Mouse (Mus musculus): ENCODE results near the gene Ptpro. TPM values are rescaled to one million over a fixed set of nuclear protein-coding genes. Genes with fewer than 3 reads are reported as not detected.

Gene Ptpro
- total RNA-seq (2022), result 1 to 10 TPM; 1.5 to 3.4 (median 2.2) TPM

- DNase-seq, result no peak
Observed at GRCm38 (mm10) chr6:137252194-137252886, at the start of gene Ptpro. Gene Ptpro (plus strand): TSS chr6:137252319.

DNA sequence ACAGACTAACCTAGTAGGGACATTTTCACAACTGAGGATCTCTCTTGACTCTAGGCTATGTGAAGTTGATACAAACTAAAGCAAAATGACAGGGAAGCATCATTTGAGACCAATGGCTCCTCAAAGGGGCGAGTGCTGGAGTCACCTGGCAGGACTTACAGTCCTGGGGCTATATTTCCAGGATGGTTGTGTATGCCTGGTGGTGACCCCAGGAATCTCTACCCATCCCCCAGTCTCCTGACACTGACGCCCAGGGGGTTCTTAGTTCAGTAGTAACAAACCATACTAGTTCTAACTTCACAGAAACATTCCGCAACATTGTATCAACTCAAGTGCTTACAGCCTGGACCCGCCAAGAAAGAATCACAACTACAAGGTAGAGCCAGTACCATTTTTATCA lies 49.5 kb upstream of the Ptpro start:
- DNase-seq, result no peak

GRCm38 (mm10) chr6:137205662-137206400 lies 46.3 kb upstream of the Ptpro start:
- no peak for DNase-seq

- no peak for DNase-seq
Observed at GRCm38 (mm10) chr6:137207126-137207525, 45.0 kb upstream of the Ptpro start.

DNA sequence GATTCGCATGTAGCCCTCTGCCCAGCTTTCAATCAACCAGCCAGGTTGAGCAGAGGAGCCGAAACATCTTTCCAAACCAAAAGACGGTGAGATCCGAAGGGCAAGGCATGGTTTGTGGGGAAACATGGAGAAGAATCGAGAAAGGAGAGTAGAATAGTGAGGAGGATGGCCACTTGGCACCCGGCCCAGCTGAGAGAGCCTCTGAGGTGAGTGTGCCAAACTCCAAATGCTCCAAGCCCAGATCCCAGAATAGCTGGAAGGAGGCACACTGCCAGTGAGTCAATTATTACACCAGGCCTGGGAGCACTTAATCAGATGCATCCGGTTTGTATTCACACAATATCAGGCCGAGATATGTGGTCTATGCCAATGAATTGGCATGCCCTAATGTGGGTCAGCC lies 42.1 kb upstream of the Ptpro start:
- DNase-seq, result no peak

GRCm38 (mm10) chr6:137210991-137211390 lies 41.1 kb upstream of the Ptpro start:
- DNase-seq, result no peak

DNA sequence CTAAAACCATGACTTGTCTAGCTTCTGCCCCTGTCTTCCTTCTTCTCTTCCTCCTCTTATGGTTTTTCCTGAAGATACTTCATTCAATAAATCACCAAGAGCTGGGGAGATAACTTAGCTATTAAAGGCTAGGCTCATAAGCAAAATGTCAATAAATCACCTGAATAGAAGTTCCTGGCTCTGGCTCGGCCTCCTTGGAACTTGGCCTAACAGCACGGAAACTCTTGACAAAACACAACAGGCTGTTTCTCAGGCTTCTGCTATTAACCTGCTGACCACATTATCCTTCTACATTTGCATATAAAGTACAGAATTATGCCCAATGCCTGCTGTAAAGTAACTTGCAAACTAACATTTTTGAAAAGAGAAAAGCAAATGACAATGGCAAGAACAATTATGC lies 40.7 kb upstream of the Ptpro start:
- no peak for DNase-seq

DNA sequence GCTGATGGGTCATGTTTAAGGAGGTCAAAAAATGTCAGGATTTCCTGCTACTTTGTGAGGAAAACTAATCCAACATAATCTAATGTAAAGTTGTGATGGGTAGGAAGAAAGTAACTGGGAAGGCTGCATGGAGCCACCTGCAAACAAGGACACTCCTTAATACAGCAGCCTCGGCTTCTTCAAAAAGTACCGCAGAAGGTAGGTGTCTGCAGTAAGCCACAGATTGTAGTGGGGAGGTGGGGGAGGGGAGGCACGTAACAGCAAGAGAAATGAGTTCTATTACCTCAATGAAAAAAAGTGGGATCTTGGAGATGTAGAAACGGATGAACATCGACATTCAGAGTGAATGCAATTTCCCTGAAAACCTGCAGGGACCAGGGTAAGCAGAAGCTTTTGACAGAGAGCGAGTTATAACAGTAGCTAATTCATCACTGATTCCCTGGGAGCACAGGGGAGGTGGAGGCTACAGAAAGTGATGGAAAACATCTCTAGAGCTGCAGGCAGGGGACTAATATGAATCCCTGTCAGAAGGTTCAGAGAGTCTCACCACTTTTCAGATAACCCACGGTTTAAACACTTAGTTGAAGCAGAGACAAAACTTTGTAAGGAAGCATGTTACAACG lies 34.2 kb upstream of the Ptpro start:
- DNase-seq, result no peak

GRCm38 (mm10) chr6:137252887-137253242 lies 746 bp downstream of the Ptpro start:
- DNase-seq, result no peak

- DNase-seq, result no peak
Observed at GRCm38 (mm10) chr6:137253415-137253814, 1.3 kb downstream of the Ptpro start.

GRCm38 (mm10) chr6:137261033-137261432 lies 8.9 kb downstream of the Ptpro start:
- no peak for DNase-seq

DNA sequence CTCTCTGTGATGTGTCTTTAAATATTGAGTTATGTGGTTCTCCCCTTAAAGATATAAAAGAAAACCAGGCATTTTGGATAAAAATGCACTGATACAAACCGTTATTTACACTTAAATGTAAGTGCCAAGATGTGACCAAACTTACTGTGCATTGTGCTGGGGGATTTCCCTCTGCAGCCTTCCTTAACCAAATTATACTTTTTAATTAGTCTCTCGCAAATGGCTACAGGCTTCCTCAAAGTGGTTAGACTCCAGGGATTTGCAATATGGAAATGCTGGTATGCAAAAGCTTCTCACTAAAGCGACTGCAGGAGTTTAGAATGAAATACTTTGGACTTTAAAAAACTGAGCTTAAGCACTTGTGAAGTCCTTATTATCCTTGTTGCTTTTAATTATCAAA lies 10.0 kb downstream of the Ptpro start:
- DNase-seq, result no peak

- no peak for DNase-seq
Observed at GRCm38 (mm10) chr6:137268019-137268418, 15.9 kb downstream of the Ptpro start.

- DNase-seq, result no peak
Observed at GRCm38 (mm10) chr6:137268592-137268991, 16.5 kb downstream of the Ptpro start.

- DNase-seq, result no peak
Observed at GRCm38 (mm10) chr6:137272513-137272912, 20.4 kb downstream of the Ptpro start.

DNA sequence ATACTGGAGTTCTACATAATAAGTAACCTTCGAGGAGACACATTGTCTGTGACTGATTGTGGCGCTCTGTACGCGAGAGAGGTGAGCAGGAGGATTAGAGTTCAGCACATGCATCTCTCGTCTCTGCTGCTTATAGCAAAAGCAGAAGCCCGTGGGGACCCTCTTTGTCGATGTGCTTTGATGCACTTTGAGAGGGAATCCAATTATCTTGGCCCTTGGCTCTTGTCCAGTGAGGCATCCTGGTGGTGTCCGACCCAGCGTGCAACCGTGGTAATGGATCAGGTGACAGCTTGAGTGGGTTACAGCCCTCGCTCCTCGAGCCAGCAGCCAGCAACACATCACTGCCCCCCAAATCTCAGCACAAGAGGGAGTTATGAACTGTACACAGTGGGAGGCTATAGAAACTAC lies 25.5 kb downstream of the Ptpro start:
- DNase-seq, result no peak

DNA sequence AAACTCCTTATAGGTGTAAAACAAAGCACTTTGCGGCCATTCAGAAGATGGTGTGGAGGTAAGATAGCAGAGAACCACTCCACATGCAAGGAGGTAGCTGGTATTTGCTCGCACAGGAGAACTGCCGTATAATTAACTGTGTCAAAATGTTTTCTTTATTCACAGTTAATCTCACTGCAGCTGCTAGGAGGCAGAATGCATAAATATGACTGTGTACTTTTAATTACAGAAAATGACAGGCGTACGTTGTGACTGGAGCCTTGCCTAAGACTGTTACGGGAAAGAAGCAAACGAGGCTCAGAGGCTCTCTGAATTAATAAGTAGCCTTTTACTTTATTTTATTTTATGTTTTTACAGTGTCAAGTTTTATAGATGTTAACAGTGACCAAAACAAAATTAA lies 27.5 kb downstream of the Ptpro start:
- no peak for DNase-seq

DNA sequence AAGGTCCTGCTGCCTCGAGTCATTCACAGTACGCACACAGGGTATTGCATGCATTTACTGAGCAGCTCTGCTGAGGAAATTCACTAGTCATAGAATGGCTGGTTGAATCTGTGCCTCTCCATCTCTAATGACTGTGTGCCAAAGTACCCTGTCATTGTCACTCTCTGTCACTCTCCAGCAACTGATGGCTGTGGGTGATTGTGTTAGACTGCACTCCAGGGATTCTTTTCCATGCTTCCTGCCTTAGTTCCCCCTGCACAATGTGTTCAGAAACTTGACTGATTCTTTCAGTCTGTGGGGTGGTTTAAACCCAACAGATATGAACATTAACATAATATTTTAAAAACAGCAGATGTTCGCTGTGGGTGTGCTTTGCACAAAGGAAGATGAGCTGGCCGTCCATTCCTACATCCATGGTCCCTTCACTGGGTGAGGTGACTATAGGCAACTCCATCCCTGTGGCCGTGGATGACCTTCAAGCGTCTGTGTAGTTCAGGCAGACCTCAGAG lies 29.5 kb downstream of the Ptpro start:
- no peak for DNase-seq

GRCm38 (mm10) chr6:137282050-137282449 lies 29.9 kb downstream of the Ptpro start:
- no peak for DNase-seq

- DNase-seq, result no peak
Observed at GRCm38 (mm10) chr6:137286376-137286775, 34.3 kb downstream of the Ptpro start.

GRCm38 (mm10) chr6:137287788-137288187 lies 35.7 kb downstream of the Ptpro start:
- DNase-seq, result no peak

GRCm38 (mm10) chr6:137288264-137288663 lies 36.1 kb downstream of the Ptpro start:
- DNase-seq, result no peak

DNA sequence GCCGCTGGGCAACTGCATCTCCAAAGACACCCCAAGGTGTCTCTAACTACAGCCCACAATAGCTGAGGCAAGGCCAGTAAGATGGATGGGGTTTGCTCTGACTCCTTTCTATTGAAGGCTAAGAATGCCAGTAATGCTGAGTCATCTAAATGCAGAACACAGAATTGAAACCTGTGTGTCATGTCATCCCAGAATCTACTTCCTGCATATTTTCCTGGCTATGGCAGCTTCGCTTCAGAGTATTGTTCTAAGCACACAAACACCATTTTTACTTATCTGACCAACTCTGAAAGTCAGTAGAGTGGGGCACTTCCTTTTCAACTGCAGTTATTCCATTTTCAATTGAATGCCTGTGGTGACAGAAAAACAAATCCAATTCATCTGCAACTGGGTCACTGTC lies 40.3 kb downstream of the Ptpro start:
- peak; percentile 9 for DNase-seq

All from adrenal gland, adult 8-10 months (tissue).